ENCODE assay signal across 10 mouse cellular contexts in the genomic region with DNA sequence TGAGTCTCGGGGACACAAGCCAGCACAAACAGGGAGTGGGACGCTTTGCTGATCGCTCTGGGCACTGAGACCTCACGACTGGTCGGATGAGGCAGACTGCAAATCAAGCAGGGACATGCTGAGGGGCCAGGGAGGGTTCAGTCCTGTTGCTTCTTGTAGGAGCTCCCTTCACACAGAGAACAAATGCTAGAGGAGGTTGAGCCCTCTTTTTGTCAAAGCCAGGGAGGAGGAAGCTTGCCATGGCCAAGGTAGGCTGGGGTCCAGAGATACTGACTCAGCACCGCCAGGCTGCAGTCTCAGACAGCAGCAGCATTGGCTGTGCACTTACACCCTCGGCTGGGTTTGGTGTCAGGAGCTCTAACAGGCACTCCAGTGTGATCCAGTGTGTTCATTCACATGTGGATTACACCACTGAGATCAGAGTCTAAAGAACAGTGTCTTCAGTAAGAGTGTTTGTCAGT.
DNase-seq lines count a peak whose midpoint lies in the region; ATAC-seq and TF ChIP-seq lines count a peak whose summit lies in the region.
"Had no signal": no experiment of that assay in that cellular context is flagged by ENCODE, and none has a peak within 500 bp of the region (broad histone marks: within the 10 kb centered on the region; RNA-seq: fewer than 3 reads in every experiment).

No protein-coding gene starts in this region.

- no peak overlapping the region for H3K27ac ChIP-seq in heart, embryonic 15.5 days
- no peak overlapping the region for H3K27ac ChIP-seq in heart, embryonic 12.5 days (ENCODE audit: poor library complexity, severe bottlenecking)
- no peak overlapping the region for H3K27ac ChIP-seq in midbrain, postnatal 0 days (ENCODE audit: low read depth, low read length)

- H3K27me3 ChIP-seq in heart, embryonic 15.5 days = no peaks in the 10 kb centered on the region
- H3K27me3 ChIP-seq in heart, embryonic 12.5 days (replicated peaks) = no peaks in the 10 kb centered on the region
- no peaks in the 10 kb centered on the region for H3K27me3 ChIP-seq in midbrain, postnatal 0 days (ENCODE audit: insufficient read depth, low read length)

- H3K9me3 ChIP-seq in heart, embryonic 15.5 days (replicated peaks) = no peaks in the 10 kb centered on the region
- H3K9me3 ChIP-seq in heart, embryonic 12.5 days (replicated peaks) = no peaks in the 10 kb centered on the region
- no peaks in the 10 kb centered on the region for H3K9me3 ChIP-seq in midbrain, postnatal 0 days (ENCODE audit: low read length)

- peaks cover 30% of the 10 kb centered on the region for H3K4me1 ChIP-seq in heart, embryonic 15.5 days (replicated peaks)
- H3K4me1 ChIP-seq in heart, embryonic 12.5 days (replicated peaks) = peaks cover 14% of the 10 kb centered on the region
- H3K4me1 ChIP-seq in midbrain, postnatal 0 days (ENCODE audit: insufficient read depth, low read length) = no peaks in the 10 kb centered on the region

- no peak for TF ChIP-seq CTCF in midbrain, postnatal 0 days (IDR thresholded peaks at IDR 0.05)

- WGBS in heart, embryonic 15.5 days = 75% methylated on average over 7 of the region's 7 CpGs
- WGBS in heart, embryonic 12.5 days = 72% methylated on average over 7 of the region's 7 CpGs
- 82% methylated on average over 7 of the region's 7 CpGs for WGBS in midbrain, postnatal 0 days

- H3K36me3 ChIP-seq in heart, embryonic 15.5 days = no peaks in the 10 kb centered on the region
- H3K36me3 ChIP-seq in heart, embryonic 12.5 days = no peaks in the 10 kb centered on the region
- H3K36me3 ChIP-seq in midbrain, postnatal 0 days (ENCODE audit: insufficient read depth, low read length) = no peaks in the 10 kb centered on the region

- H3K4me3 ChIP-seq in heart, embryonic 15.5 days = no peak overlapping the region
- H3K4me3 ChIP-seq in heart, embryonic 12.5 days = no peak overlapping the region
- H3K4me3 ChIP-seq in midbrain, postnatal 0 days (ENCODE audit: low read depth, low read length) = no peak overlapping the region

- no peak overlapping the region for H3K4me2 ChIP-seq in heart, embryonic 15.5 days
- no peak overlapping the region for H3K4me2 ChIP-seq in heart, embryonic 12.5 days
- H3K4me2 ChIP-seq in midbrain, postnatal 0 days (ENCODE audit: low read depth, low read length, poor library complexity, severe bottlenecking) = no peak overlapping the region
- H3K4me2 ChIP-seq: midbrain, embryonic 11.5 days had no signal

- peak; percentile 55 to 57 for DNase-seq in urinary bladder, adult 18-20 months (ENCODE audit: low spot score in 2 of 2)
- no peak for DNase-seq in urinary bladder, postnatal 10 days (ENCODE audit: low spot score)
- peak; percentile 27 to 48 for DNase-seq in kidney, postnatal 36 days
- DNase-seq in midbrain, postnatal 0 days (ENCODE audit: low spot score) = no peak
- no peak for DNase-seq in cerebellum, adult 11 months
- DNase-seq in left cerebral cortex, postnatal 4 days = no peak

- intact Hi-C loops in left cerebral cortex, postnatal 4 days (cut with DNase I) = loop anchor here (10.0 kb wide), 1 partner anchor 140 kb away; no protein-coding TSS in a partner anchor

- H3K9ac ChIP-seq in heart, embryonic 15.5 days = no peak overlapping the region
- no peak overlapping the region for H3K9ac ChIP-seq in heart, embryonic 12.5 days
- H3K9ac ChIP-seq in midbrain, postnatal 0 days (replicated peaks; ENCODE audit: low read length, poor library complexity, severe bottlenecking) = no peak overlapping the region

- ATAC-seq in heart, embryonic 15.5 days (replicated peaks; ENCODE audit: insufficient number of reproducible peaks, insufficient read depth, low FRiP score, low read depth) = 0 out of 2 replicates have a peak, but pooled peaks have one; percentile 22
- ATAC-seq in heart, embryonic 12.5 days (ENCODE audit: insufficient number of reproducible peaks, low FRiP score) = no peak
- ATAC-seq in midbrain, postnatal 0 days (ENCODE audit: low FRiP score) = no peak
- ATAC-seq: activated CD4-positive, CD25-positive, alpha-beta regulatory T cell, adult 4 months had no signal

Comparison
In these comparisons a context has a peak if more than half of its experiments do, and no peak if none do; other contexts are left out.
1. DNase-seq: peak in urinary bladder, adult 18-20 months (2 of 2) and kidney, postnatal 36 days (2 of 2); none in urinary bladder, postnatal 10 days (single experiment), midbrain, postnatal 0 days (single experiment), cerebellum, adult 11 months (single experiment) and left cerebral cortex, postnatal 4 days (single experiment).